Mouse (Mus musculus) forebrain, embryonic 12.5 days (tissue): ENCODE measurements around the gene Slc25a15. TPM values are rescaled to one million over a fixed set of nuclear protein-coding genes. Genes with fewer than 3 reads are reported as not detected.

Source experiments
- ATAC-seq: fragments of 200-750 bp; cut with Nextera tagmentation; 2 replicates; pipeline ENCODE4 v1.8.0; 2017; ENCODE audit warnings: moderate TSS enrichment; ENCODE audit not compliant: low FRiP score
- H3K27ac ChIP-seq: fragments of 300-500 bp; sonication (generic); 2 replicates; pipeline ENCODE4 v1.5.1; 2016; ENCODE audit warnings: mild to moderate bottlenecking
- H3K27me3 ChIP-seq: fragments of 300-500 bp; sonication (generic); 2 replicates; pipeline ENCODE4 v1.6.1; 2016; ENCODE audit warnings: mild to moderate bottlenecking
- H3K36me3 ChIP-seq: fragments of 300-500 bp; sonication (generic); replicated peaks from 2 replicates; pipeline ENCODE4 v1.6.1; 2016; ENCODE audit warnings: mild to moderate bottlenecking
- H3K4me1 ChIP-seq: fragments of 300-500 bp; sonication (generic); 2 replicates; pipeline ENCODE4 v1.6.1; 2016
- H3K4me2 ChIP-seq: fragments of 300-500 bp; sonication (generic); 2 replicates; pipeline ENCODE4 v1.6.1; 2016; ENCODE audit warnings: mild to moderate bottlenecking, moderate library complexity
- H3K4me3 ChIP-seq: fragments of 300-500 bp; sonication (generic); replicated peaks from 2 replicates; pipeline ENCODE4 v1.5.1; 2016; ENCODE audit warnings: mild to moderate bottlenecking
- H3K9ac ChIP-seq: fragments of 300-500 bp; sonication (generic); 2 replicates; pipeline ENCODE4 v1.6.1; 2016; ENCODE audit warnings: mild to moderate bottlenecking
- H3K9me3 ChIP-seq: fragments of 300-500 bp; sonication (generic); 2 replicates; pipeline ENCODE4 v1.6.1; 2016
- WGBS: fragments of 180-500 bp; shearing (Covaris S2); methylation state at CpG from one replicate; pipeline ENCODE4 v1.1.7; 2016; 5-methylcytosine and 5-hydroxymethylcytosine counted together
- polyA plus RNA-seq: library from polyadenylated mRNA; unstranded; fragments of >200 nt; fragmentation: Nextera tagmentation; extraction: Ambion mirVana; gene quantifications from 2 replicates; pipeline ENCODE4 v1.2.1, GENCODE M21; 2016

Slc25a15 gene
- polyA plus RNA-seq, 1 experiment from 2014 or later, result 15.4 TPM

- no peaks in the 10 kb centered on the region for H3K27me3 ChIP-seq
- H3K36me3 ChIP-seq, result peaks cover 20% of the 10 kb centered on the region
- H3K27ac ChIP-seq, result no peak overlapping the region
- H3K9ac ChIP-seq, result no peak overlapping the region
- ATAC-seq, result no peak
- 92% methylated on average over 8 of the region's 8 CpGs for WGBS
- H3K9me3 ChIP-seq, result no peaks in the 10 kb centered on the region
- no peaks in the 10 kb centered on the region for H3K4me1 ChIP-seq
- no peak overlapping the region for H3K4me3 ChIP-seq
- no peak overlapping the region for H3K4me2 ChIP-seq
These were observed 7.5 kb downstream of the Slc25a15 start for GRCm38 (mm10) chr8:22390766-22391463.

- no peaks in the 10 kb centered on the region for H3K4me1 ChIP-seq
- no peak overlapping the region for H3K27ac ChIP-seq
- no peak for ATAC-seq
- 79% methylated on average over 10 of the region's 10 CpGs for WGBS
- no peak overlapping the region for H3K4me3 ChIP-seq
- H3K9ac ChIP-seq, result no peak overlapping the region
- no peaks in the 10 kb centered on the region for H3K27me3 ChIP-seq
- H3K9me3 ChIP-seq, result no peaks in the 10 kb centered on the region
- no peak overlapping the region for H3K4me2 ChIP-seq
- H3K36me3 ChIP-seq, result peaks cover 20% of the 10 kb centered on the region
These were observed 8.5 kb downstream of the Slc25a15 start for GRCm38 (mm10) chr8:22389874-22390273.

GRCm38 (mm10) chr8:22385158-22385557 is 13.2 kb downstream of the Slc25a15 start:
- Histone ChIP-seq H3K4me2 (no peak overlapping the region), H3K4me3 (no peak overlapping the region), H3K4me1 (no peaks in the 10 kb centered on the region), H3K9ac (no peak overlapping the region), H3K27me3 (no peaks in the 10 kb centered on the region), H3K36me3 (peaks cover 35% of the 10 kb centered on the region), H3K9me3 (no peaks in the 10 kb centered on the region), H3K27ac (no peak overlapping the region)
- ATAC-seq, result no peak
- 96% methylated on average over 6 of the region's 6 CpGs for WGBS

GRCm38 (mm10) chr8:22382824-22383595 is 15.4 kb downstream of the Slc25a15 start:
- no peaks in the 10 kb centered on the region for H3K4me1 ChIP-seq
- peaks cover 20% of the 10 kb centered on the region for H3K36me3 ChIP-seq
- H3K4me2 ChIP-seq, result no peak overlapping the region
- ATAC-seq, result no peak
- H3K27ac ChIP-seq, result no peak overlapping the region
- 80% methylated on average over 19 of the region's 19 CpGs for WGBS
- H3K27me3 ChIP-seq, result no peaks in the 10 kb centered on the region
- H3K4me3 ChIP-seq, result no peak overlapping the region
- H3K9ac ChIP-seq, result no peak overlapping the region
- H3K9me3 ChIP-seq, result no peaks in the 10 kb centered on the region

GRCm38 (mm10) chr8:22380934-22381333 is 17.5 kb downstream of the Slc25a15 start:
- no peaks in the 10 kb centered on the region for H3K27me3 ChIP-seq
- no peak overlapping the region for H3K27ac ChIP-seq
- 95% methylated on average over 11 of the region's 11 CpGs for WGBS
- H3K9ac ChIP-seq, result no peak overlapping the region
- no peak overlapping the region for H3K4me3 ChIP-seq
- H3K4me2 ChIP-seq, result no peak overlapping the region
- no peaks in the 10 kb centered on the region for H3K9me3 ChIP-seq
- peaks cover 14% of the 10 kb centered on the region for H3K36me3 ChIP-seq
- ATAC-seq, result no peak
- no peaks in the 10 kb centered on the region for H3K4me1 ChIP-seq

GRCm38 (mm10) chr8:22376903-22377302 is 21.5 kb downstream of the Slc25a15 start:
- no peak overlapping the region for H3K4me2 ChIP-seq
- WGBS, result 45% methylated on average over 5 of the region's 5 CpGs
- no peaks in the 10 kb centered on the region for H3K9me3 ChIP-seq
- H3K9ac ChIP-seq, result no peak overlapping the region
- H3K4me1 ChIP-seq, result no peaks in the 10 kb centered on the region
- peaks cover 8% of the 10 kb centered on the region for H3K36me3 ChIP-seq
- no peak overlapping the region for H3K27ac ChIP-seq
- H3K27me3 ChIP-seq, result no peaks in the 10 kb centered on the region
- no peak overlapping the region for H3K4me3 ChIP-seq
- ATAC-seq, result peak; percentile 77; the same call in 1 of the 2 replicates

- no peak overlapping the region for H3K4me3 ChIP-seq
- WGBS, result 93% methylated on average over 5 of the region's 5 CpGs
- peaks cover 3% of the 10 kb centered on the region for H3K36me3 ChIP-seq
- no peak overlapping the region for H3K27ac ChIP-seq
- H3K9me3 ChIP-seq, result no peaks in the 10 kb centered on the region
- no peaks in the 10 kb centered on the region for H3K27me3 ChIP-seq
- no peak overlapping the region for H3K4me2 ChIP-seq
- no peak for ATAC-seq
- H3K9ac ChIP-seq, result no peak overlapping the region
- no peaks in the 10 kb centered on the region for H3K4me1 ChIP-seq
These were observed 22.1 kb downstream of the Slc25a15 start for GRCm38 (mm10) chr8:22376311-22376710.

GRCm38 (mm10) chr8:22359882-22360281 is 38.5 kb downstream of the Slc25a15 start:
- Histone ChIP-seq H3K4me3 (no peak overlapping the region), H3K9me3 (no peaks in the 10 kb centered on the region), H3K4me2 (no peak overlapping the region), H3K4me1 (no peaks in the 10 kb centered on the region), H3K27me3 (no peaks in the 10 kb centered on the region), H3K27ac (no peak overlapping the region), H3K9ac (no peak overlapping the region), H3K36me3 (no peaks in the 10 kb centered on the region)
- 92% methylated on average over 6 of the region's 6 CpGs for WGBS
- no peak for ATAC-seq

- no peak overlapping the region for H3K27ac ChIP-seq
- no peaks in the 10 kb centered on the region for H3K9me3 ChIP-seq
- H3K27me3 ChIP-seq, result no peaks in the 10 kb centered on the region
- no peak overlapping the region for H3K9ac ChIP-seq
- no peaks in the 10 kb centered on the region for H3K4me1 ChIP-seq
- no peak overlapping the region for H3K4me3 ChIP-seq
- 83% methylated on average over 6 of the region's 6 CpGs for WGBS
- no peak overlapping the region for H3K4me2 ChIP-seq
- no peak for ATAC-seq
- H3K36me3 ChIP-seq, result no peaks in the 10 kb centered on the region
These were observed 39.0 kb downstream of the Slc25a15 start for GRCm38 (mm10) chr8:22359359-22359758.

- ATAC-seq, result no peak
- WGBS, result 92% methylated on average over 13 of the region's 13 CpGs
- no peak overlapping the region for H3K4me2 ChIP-seq
These were observed 63.0 kb downstream of the Slc25a15 start for GRCm38 (mm10) chr8:22335426-22335825.

More at GRCm38 (mm10) chr8:22335426-22335825, 63.0 kb downstream of the Slc25a15 start:
- Histone ChIP-seq H3K9ac (no peak overlapping the region), H3K9me3 (no peaks in the 10 kb centered on the region), H3K36me3 (no peaks in the 10 kb centered on the region), H3K27me3 (no peaks in the 10 kb centered on the region), H3K4me1 (no peaks in the 10 kb centered on the region), H3K4me3 (no peak overlapping the region), H3K27ac (no peak overlapping the region)
